In the genomic region with DNA sequence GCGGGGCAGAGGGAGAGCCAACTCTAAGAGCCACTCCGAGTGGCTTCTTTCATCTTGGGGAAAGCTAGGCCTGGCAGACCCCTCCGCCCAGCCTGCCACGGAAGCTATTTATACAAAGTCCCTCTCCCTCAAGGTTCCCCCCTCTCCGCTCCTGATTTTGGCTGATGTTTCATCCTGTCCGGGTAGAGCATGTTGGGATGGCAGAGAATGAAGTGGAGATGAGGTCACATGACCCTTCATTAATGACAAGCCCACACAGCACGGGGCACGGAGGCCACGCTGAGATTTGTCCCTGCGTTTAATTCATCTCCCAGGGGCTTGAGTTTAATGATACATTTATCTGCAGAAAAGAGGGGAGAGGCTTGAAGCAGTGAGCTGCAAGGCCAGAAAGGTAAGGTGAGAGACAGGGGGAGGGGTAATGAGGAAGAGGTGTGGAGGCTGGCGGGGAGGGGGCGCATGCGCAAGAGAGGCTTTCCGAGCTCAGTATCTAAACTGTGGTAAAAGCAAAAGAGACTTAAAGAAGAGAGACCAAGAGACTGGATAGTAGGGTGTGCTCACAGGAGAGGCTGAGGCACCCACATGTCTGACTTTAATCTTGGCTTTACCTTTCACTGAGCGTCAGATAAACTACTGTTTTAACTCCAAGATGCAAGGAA, we compare ENCODE assay signal across 11 mouse cellular contexts.
DNase-seq lines count a peak whose midpoint lies in the region; ATAC-seq and TF ChIP-seq lines count a peak whose summit lies in the region.
"Had no signal": no experiment of that assay in that cellular context is flagged by ENCODE, and none has a peak within 500 bp of the region (broad histone marks: within the 10 kb centered on the region; RNA-seq: fewer than 3 reads in every experiment).

No protein-coding gene starts in this region.

- WGBS in heart, embryonic 10.5 days, result 22% methylated on average over 15 of the region's 15 CpGs
- WGBS in forebrain, embryonic 15.5 days, result 33% methylated on average over 15 of the region's 15 CpGs
- WGBS in midbrain, embryonic 11.5 days, result 40% methylated on average over 15 of the region's 15 CpGs

- H3K4me1 ChIP-seq in heart, embryonic 10.5 days, result peaks cover 20% of the 10 kb centered on the region
- peaks cover 11% of the 10 kb centered on the region for H3K4me1 ChIP-seq in E14TG2a.4 (replicated peaks; ENCODE audit: low read depth, low read length)
- H3K4me1 ChIP-seq in forebrain, embryonic 15.5 days, result peaks cover 24% of the 10 kb centered on the region
- H3K4me1 ChIP-seq in midbrain, embryonic 11.5 days (ENCODE audit: control insufficient read depth, insufficient read depth, low read length), result peaks cover 12% of the 10 kb centered on the region

- peak overlapping the region; percentile 45 for H3K27ac ChIP-seq in heart, embryonic 10.5 days
- H3K27ac ChIP-seq in forebrain, embryonic 15.5 days (replicated peaks), result peak overlapping the region; percentile 71
- H3K27ac ChIP-seq in midbrain, embryonic 11.5 days (ENCODE audit: low read depth, low read length), result no peak overlapping the region

- no peaks in the 10 kb centered on the region for H3K36me3 ChIP-seq in heart, embryonic 10.5 days
- H3K36me3 ChIP-seq in E14TG2a.4 (ENCODE audit: insufficient read depth, low read length), result no peaks in the 10 kb centered on the region
- H3K36me3 ChIP-seq in forebrain, embryonic 15.5 days, result no peaks in the 10 kb centered on the region
- H3K36me3 ChIP-seq in midbrain, embryonic 11.5 days (ENCODE audit: control insufficient read depth, insufficient read depth, low read length), result no peaks in the 10 kb centered on the region

- TF ChIP-seq CTCF in E14TG2a.4 (conservative IDR thresholded peaks at IDR 0.05; ENCODE audit: low read length), result no peak

- no peaks in the 10 kb centered on the region for H3K9me3 ChIP-seq in heart, embryonic 10.5 days
- H3K9me3 ChIP-seq in E14TG2a.4 (ENCODE audit: low read length), result no peaks in the 10 kb centered on the region
- H3K9me3 ChIP-seq in forebrain, embryonic 15.5 days, result no peaks in the 10 kb centered on the region
- no peaks in the 10 kb centered on the region for H3K9me3 ChIP-seq in midbrain, embryonic 11.5 days (ENCODE audit: control insufficient read depth, low read length)

- peak overlapping the region; percentile 19; the same call in 1 of the 2 replicates for H3K4me2 ChIP-seq in forebrain, embryonic 15.5 days (replicated peaks)
- no peak overlapping the region for H3K4me2 ChIP-seq in midbrain, embryonic 11.5 days

- peak overlapping the region; percentile 52 for H3K4me3 ChIP-seq in heart, embryonic 10.5 days
- H3K4me3 ChIP-seq in E14TG2a.4 (replicated peaks; ENCODE audit: low read length), result peak overlapping the region; percentile 24; the same call in 1 of the 2 replicates
- peak overlapping the region; percentile 6; the same call in 1 of the 2 replicates for H3K4me3 ChIP-seq in forebrain, embryonic 15.5 days
- no peak overlapping the region for H3K4me3 ChIP-seq in midbrain, embryonic 11.5 days (ENCODE audit: low read depth, low read length)

- H3K27me3 ChIP-seq in heart, embryonic 10.5 days (ENCODE audit: insufficient read depth, poor library complexity, severe bottlenecking), result peaks cover 11% of the 10 kb centered on the region
- peaks cover 8% of the 10 kb centered on the region; the same call in 1 of the 2 replicates for H3K27me3 ChIP-seq in E14TG2a.4 (ENCODE audit: insufficient read depth, low read length)
- H3K27me3 ChIP-seq in forebrain, embryonic 15.5 days, result no peaks in the 10 kb centered on the region
- H3K27me3 ChIP-seq in midbrain, embryonic 11.5 days (ENCODE audit: control insufficient read depth, insufficient read depth, low read length), result no peaks in the 10 kb centered on the region

- ATAC-seq in forebrain, embryonic 15.5 days (replicated peaks), result peak; percentile 56
- 0 out of 2 replicates have a peak, but pooled peaks have one; percentile 52 for ATAC-seq in midbrain, embryonic 11.5 days (ENCODE audit: low FRiP score)
- ATAC-seq: lung, postnatal 0 days had no signal

- DNase-seq in heart, embryonic 10.5 days (ENCODE audit: low spot score), result no peak
- DNase-seq in heart, adult 18-20 months, result no peak
- no peak for DNase-seq in midbrain, embryonic 11.5 days (ENCODE audit: low spot score, missing footprints)
- DNase-seq in urinary bladder, adult 2 months (ENCODE audit: low spot score), result no peak
- DNase-seq in cerebellum, adult 9-11 months, result no peak
- DNase-seq in thymus, postnatal 36 days, result no peak
- DNase-seq: heart, postnatal 14 days; right cerebral cortex, postnatal 25 days had no signal

- no peak overlapping the region for H3K9ac ChIP-seq in forebrain, embryonic 15.5 days (replicated peaks)
- H3K9ac ChIP-seq in midbrain, embryonic 11.5 days (ENCODE audit: low read length), result 0 out of 2 replicates have a peak overlapping the region, but pooled peaks have one; percentile 30
